Mouse (Mus musculus) effector memory CD4-positive, alpha-beta T cell, adult 5 months (primary cell): ENCODE results near the gene Sae1. TPM values are rescaled to one million over a fixed set of nuclear protein-coding genes. Genes with fewer than 3 reads are reported as not detected.

Experiments used
- polyA plus RNA-seq: library from polyadenylated mRNA; unstranded; fragments of 100-300 nt; shearing (Covaris generic); gene quantifications from one replicate; pipeline ENCODE4 v1.2.1, GENCODE M21; 2017

Gene Sae1
- 96.4 TPM for polyA plus RNA-seq

GRCm38 (mm10) chr7:16387160-16388041 lies at the start of gene Sae1:
Gene Sae1 (minus strand): TSS chr7:16387806.

GRCm38 (mm10) chr7:16400689-16401611 lies 13.3 kb upstream of the Sae1 start, which contains the start of gene Zc3h4:
Gene Zc3h4 (plus strand): TSS chr7:16400910.

GRCm38 (mm10) chr7:16308093-16308492 lies 79.5 kb downstream of the Sae1 start, which contains the start of gene Bbc3:
Gene Bbc3 (plus strand): TSS chr7:16308393.

GRCm38 (mm10) chr7:16286026-16286961 lies 101.3 kb downstream of the Sae1 start, which contains the start of gene Ccdc9:
Gene Ccdc9 (minus strand): TSS chr7:16286795.

GRCm38 (mm10) chr7:16273081-16273765 lies 114.4 kb downstream of the Sae1 start, which contains the start of gene Inafm1:
Gene Inafm1 (minus strand): TSS chr7:16273617.

Other genes starting within 250 kb of the Sae1 start
- gene Meis3, start 212.7 kb downstream of the Sae1 start, polyA plus RNA-seq, result 46.1 TPM
- gene Dhx34, start 165.8 kb downstream of the Sae1 start, polyA plus RNA-seq, result 19.8 TPM
- gene C5ar2, start 143.7 kb downstream of the Sae1 start, polyA plus RNA-seq, result not detected
- not detected for gene C5ar1, start 128.3 kb downstream of the Sae1 start, polyA plus RNA-seq
- gene Inafm1, start 114.2 kb downstream of the Sae1 start, polyA plus RNA-seq, result 2.5 TPM
- gene Ccdc9, start 101.0 kb downstream of the Sae1 start, polyA plus RNA-seq, result 108 TPM
- 47.2 TPM for gene Bbc3, start 79.4 kb downstream of the Sae1 start, polyA plus RNA-seq
- gene Zc3h4, start 13.1 kb upstream of the Sae1 start, polyA plus RNA-seq, result 17.3 TPM
- gene Tmem160, start 65.0 kb upstream of the Sae1 start, polyA plus RNA-seq, result 69.4 TPM
- not detected for gene Npas1, start 89.9 kb upstream of the Sae1 start, polyA plus RNA-seq
- 6.0 TPM for gene Arhgap35, start 227.2 kb upstream of the Sae1 start, polyA plus RNA-seq